Mouse (Mus musculus): ENCODE measurements around the gene Cep89.

Gene Cep89

GRCm38 (mm10) chr7:35386525-35386952 lies 10.3 kb upstream of the Cep89 start:
- DNase-seq = no peak

GRCm38 (mm10) chr7:35388694-35389093 lies 8.1 kb upstream of the Cep89 start:
- DNase-seq = no peak

GRCm38 (mm10) chr7:35392935-35393334 lies 3.9 kb upstream of the Cep89 start:
- peak; percentile 56 for DNase-seq

- peak; percentile 48 for DNase-seq
Observed at GRCm38 (mm10) chr7:35395734-35396456, 940 bp upstream of the Cep89 start.

GRCm38 (mm10) chr7:35401169-35401568 lies 4.3 kb downstream of the Cep89 start:
- no peak for DNase-seq

GRCm38 (mm10) chr7:35415226-35415625 lies 18.4 kb downstream of the Cep89 start:
- no peak for DNase-seq

- no peak for DNase-seq
Observed at GRCm38 (mm10) chr7:35415801-35416653, 19.2 kb downstream of the Cep89 start.

- no peak for DNase-seq
Observed at GRCm38 (mm10) chr7:35416654-35416948, 19.8 kb downstream of the Cep89 start.

GRCm38 (mm10) chr7:35423071-35423470 lies 26.2 kb downstream of the Cep89 start:
- no peak for DNase-seq

- DNase-seq = no peak
Observed at GRCm38 (mm10) chr7:35428146-35428545, 31.3 kb downstream of the Cep89 start.

- DNase-seq = no peak
Observed at GRCm38 (mm10) chr7:35435266-35435665, 38.4 kb downstream of the Cep89 start.

- DNase-seq = no peak
Observed at GRCm38 (mm10) chr7:35447501-35447900, 50.7 kb downstream of the Cep89 start.

GRCm38 (mm10) chr7:35447996-35448846 lies 51.4 kb downstream of the Cep89 start, which contains the start of gene Slc7a9:
Gene Slc7a9, plus strand, starts transcription at chr7:35448796.
- DNase-seq = no peak

- DNase-seq = no peak
Observed at GRCm38 (mm10) chr7:35448867-35449266, 52.0 kb downstream of the Cep89 start.

GRCm38 (mm10) chr7:35456091-35456814 lies 59.4 kb downstream of the Cep89 start:
- no peak for DNase-seq

GRCm38 (mm10) chr7:35460971-35461370 lies 64.1 kb downstream of the Cep89 start:
- DNase-seq = no peak

- DNase-seq = no peak
Observed at GRCm38 (mm10) chr7:35465027-35465426, 68.2 kb downstream of the Cep89 start.

- no peak for DNase-seq
Observed at GRCm38 (mm10) chr7:35467856-35468255, 71.0 kb downstream of the Cep89 start.

- DNase-seq = no peak
Observed at GRCm38 (mm10) chr7:35470794-35471193, 74.0 kb downstream of the Cep89 start.

- DNase-seq = no peak
Observed at GRCm38 (mm10) chr7:35476457-35476856, 79.6 kb downstream of the Cep89 start.

GRCm38 (mm10) chr7:35485126-35485525 lies 88.3 kb downstream of the Cep89 start:
- DNase-seq = no peak

- no peak for DNase-seq
Observed at GRCm38 (mm10) chr7:35486553-35486952, 89.7 kb downstream of the Cep89 start.
